Mouse (Mus musculus) C2C12 (cell line): ENCODE measurements around the gene Gpn2. TPM values are rescaled to one million over a fixed set of nuclear protein-coding genes. Genes with fewer than 3 reads are reported as not detected.

ENCODE experiments used
- H3K27me3 ChIP-seq: one replicate; pipeline ENCODE4 v1.6.1; 2011; ENCODE audit not compliant: control insufficient read depth, insufficient read depth, insufficient read length
- H3K36me3 ChIP-seq: one replicate; pipeline ENCODE4 v1.6.1; 2011; ENCODE audit not compliant: control insufficient read depth, insufficient read depth
- H3K4me3 ChIP-seq: one replicate; pipeline ENCODE4 v1.5.1; 2011; ENCODE audit warnings: mild to moderate bottlenecking, control low read depth; ENCODE audit not compliant: poor library complexity, insufficient read depth, severe bottlenecking
- H3K79me2 ChIP-seq: one replicate; pipeline ENCODE4 v1.6.1; 2011; ENCODE audit not compliant: control insufficient read depth, insufficient read depth
- H3K79me3 ChIP-seq: one replicate; pipeline ENCODE4 v1.6.1; 2011; ENCODE audit warnings: low read depth, control low read depth
- H3ac ChIP-seq: one replicate; pipeline ENCODE3; 2011; ENCODE audit warnings: low read depth; ENCODE audit not compliant: control insufficient read depth, insufficient read length
- CEBPB ChIP-seq: IDR thresholded peaks from one replicate; pipeline ENCODE4 v1.6.1; 2011; ENCODE audit warnings: low read depth, mild to moderate bottlenecking, control low read depth, moderate library complexity
- CTCF ChIP-seq: IDR thresholded peaks from one replicate; pipeline ENCODE4 v1.5.1; 2011; ENCODE audit not compliant: control insufficient read depth, insufficient read depth, insufficient read length
- FOSL1 ChIP-seq: IDR thresholded peaks from one replicate; pipeline ENCODE4 v1.8.0; 2011; ENCODE audit warnings: mild to moderate bottlenecking, low read length; ENCODE audit not compliant: poor library complexity, insufficient read depth, severe bottlenecking
- MAX ChIP-seq: IDR thresholded peaks from one replicate; pipeline ENCODE4 v1.6.1; 2011; ENCODE audit warnings: mild to moderate bottlenecking, control low read depth
- MYOD1 ChIP-seq: IDR thresholded peaks from one replicate; pipeline ENCODE4 v1.6.1; 2011; ENCODE audit warnings: low read depth; ENCODE audit not compliant: control insufficient read depth, insufficient read length
- MYOG ChIP-seq: IDR thresholded peaks from one replicate; pipeline ENCODE4 v1.6.1; 2011; ENCODE audit not compliant: control insufficient read depth, insufficient read length; ENCODE audit errors: extremely low read depth
- USF1 ChIP-seq: IDR thresholded peaks from one replicate; pipeline ENCODE4 v1.6.1; 2011; ENCODE audit warnings: low read depth, mild to moderate bottlenecking, control low read depth, moderate library complexity
- polyA plus RNA-seq: library from polyadenylated mRNA; unstranded; fragments of >200 nt; fragmentation: generic; extraction: Trizol; gene quantifications from one replicate; pipeline ENCODE4 v1.2.1, GENCODE M21; 2012; ENCODE audit warnings: missing spikeins

Gpn2 gene
- polyA plus RNA-seq, 1 experiment = 44.1 TPM

- Histone ChIP-seq H3ac (no peak overlapping the region), H3K4me3 (no peak overlapping the region), H3K36me3 (no peaks in the 10 kb centered on the region), H3K79me2 (no peaks in the 10 kb centered on the region), H3K79me3 (no peaks in the 10 kb centered on the region), H3K27me3 (peaks cover 11% of the 10 kb centered on the region)
- TF ChIP-seq MAX (no peak), MYOD1 (no peak), MYOG (no peak), CTCF (no peak), USF1 (no peak), FOSL1 (no peak), CEBPB (no peak)
Measured at GRCm38 (mm10) chr4:133563123-133563571, 21.0 kb upstream of the Gpn2 start.

- no peaks in the 10 kb centered on the region for H3K79me3 ChIP-seq
- H3ac ChIP-seq = no peak overlapping the region
- H3K4me3 ChIP-seq = no peak overlapping the region
- no peaks in the 10 kb centered on the region for H3K79me2 ChIP-seq
- no peak for TF ChIP-seq MYOD1
- TF ChIP-seq CTCF = no peak
- no peak for TF ChIP-seq MAX
- TF ChIP-seq FOSL1 = no peak
- no peak for TF ChIP-seq CEBPB
- no peak for TF ChIP-seq USF1
- no peak for TF ChIP-seq MYOG
- H3K27me3 ChIP-seq = no peaks in the 10 kb centered on the region
- H3K36me3 ChIP-seq = no peaks in the 10 kb centered on the region
Measured at GRCm38 (mm10) chr4:133567251-133567650, 16.9 kb upstream of the Gpn2 start.

- Histone ChIP-seq H3ac (no peak overlapping the region), H3K79me3 (no peaks in the 10 kb centered on the region), H3K79me2 (no peaks in the 10 kb centered on the region), H3K4me3 (no peak overlapping the region), H3K27me3 (no peaks in the 10 kb centered on the region), H3K36me3 (no peaks in the 10 kb centered on the region)
- TF ChIP-seq CTCF (no peak), MAX (no peak), MYOG (no peak), MYOD1 (no peak), FOSL1 (no peak), USF1 (no peak), CEBPB (no peak)
Measured at GRCm38 (mm10) chr4:133569291-133570065, 14.7 kb upstream of the Gpn2 start.

GRCm38 (mm10) chr4:133570066-133570466 is 14.1 kb upstream of the Gpn2 start:
- Histone ChIP-seq H3K79me2 (peaks cover 4% of the 10 kb centered on the region), H3ac (no peak overlapping the region), H3K4me3 (no peak overlapping the region), H3K36me3 (no peaks in the 10 kb centered on the region), H3K79me3 (no peaks in the 10 kb centered on the region), H3K27me3 (no peaks in the 10 kb centered on the region)
- TF ChIP-seq MYOG = no peak

GRCm38 (mm10) chr4:133574070-133574842 is 9.9 kb upstream of the Gpn2 start, which contains the start of gene Gpatch3:
TSS of gene Gpatch3 (plus strand) at chr4:133574745.
- peak within 1 kb of the TSS; percentile 95 for H3ac ChIP-seq
- no peaks in the 10 kb centered on the region for H3K27me3 ChIP-seq
- H3K79me2 ChIP-seq = peaks cover 19% of the 10 kb centered on the region
- H3K79me3 ChIP-seq = no peaks in the 10 kb centered on the region
- TF ChIP-seq FOSL1 (no peak), CTCF (no peak), MAX (peak; percentile 76), CEBPB (no peak), MYOD1 (no peak), USF1 (peak; percentile 98), MYOG (no peak)
- H3K36me3 ChIP-seq = peaks cover 10% of the 10 kb centered on the region
- peak within 1 kb of the TSS; percentile 76 for H3K4me3 ChIP-seq

GRCm38 (mm10) chr4:133574843-133575202 is 9.3 kb upstream of the Gpn2 start:
- TF ChIP-seq MAX (no peak), CEBPB (no peak), USF1 (no peak), MYOD1 (no peak), FOSL1 (no peak), CTCF (no peak), MYOG (no peak)
- peaks cover 12% of the 10 kb centered on the region for H3K36me3 ChIP-seq
- H3K79me3 ChIP-seq = no peaks in the 10 kb centered on the region
- H3K4me3 ChIP-seq = peak overlapping the region; percentile 76
- no peaks in the 10 kb centered on the region for H3K27me3 ChIP-seq
- peaks cover 19% of the 10 kb centered on the region for H3K79me2 ChIP-seq
- peak overlapping the region; percentile 95 for H3ac ChIP-seq
